Mouse (Mus musculus) hindbrain, embryonic 13.5 days (tissue): ENCODE measurements around the gene Kcnb1. TPM values are rescaled to one million over a fixed set of nuclear protein-coding genes. Genes with fewer than 3 reads are reported as not detected.

Experiments
- ATAC-seq: fragments of 200-750 bp; cut with Nextera tagmentation; 2 replicates; pipeline ENCODE4 v1.8.0; 2017; ENCODE audit warnings: moderate TSS enrichment; ENCODE audit not compliant: low FRiP score
- H3K27ac ChIP-seq: fragments of 300-500 bp; sonication (generic); 2 replicates; pipeline ENCODE4 v1.5.1; 2015; ENCODE audit warnings: inconsistent platforms, mild to moderate bottlenecking, moderate library complexity
- H3K27me3 ChIP-seq: fragments of 300-500 bp; sonication (generic); 2 replicates; pipeline ENCODE4 v1.6.1; 2015; ENCODE audit warnings: mild to moderate bottlenecking, inconsistent platforms
- H3K36me3 ChIP-seq: fragments of 300-500 bp; sonication (generic); 2 replicates; pipeline ENCODE4 v1.6.1; 2015; ENCODE audit warnings: mild to moderate bottlenecking, inconsistent platforms
- H3K4me1 ChIP-seq: fragments of 300-500 bp; sonication (generic); replicated peaks from 2 replicates; pipeline ENCODE4 v1.6.1; 2015; ENCODE audit warnings: inconsistent platforms
- H3K4me2 ChIP-seq: fragments of 300-500 bp; sonication (generic); 2 replicates; pipeline ENCODE4 v1.6.1; 2015; ENCODE audit warnings: inconsistent platforms, mild to moderate bottlenecking, moderate library complexity
- H3K4me3 ChIP-seq: fragments of 300-500 bp; sonication (generic); 2 replicates; pipeline ENCODE4 v1.5.1; 2015; ENCODE audit warnings: mild to moderate bottlenecking, inconsistent platforms
- H3K9ac ChIP-seq: fragments of 300-500 bp; sonication (generic); 2 replicates; pipeline ENCODE4 v1.6.1; 2015; ENCODE audit warnings: mild to moderate bottlenecking, inconsistent platforms
- H3K9me3 ChIP-seq: fragments of 300-500 bp; sonication (generic); 2 replicates; pipeline ENCODE4 v1.6.1; 2016; ENCODE audit warnings: inconsistent platforms
- WGBS: fragments of 180-500 bp; shearing (Covaris S2); methylation state at CpG from one replicate; pipeline ENCODE4 v1.1.7; 2015; 5-methylcytosine and 5-hydroxymethylcytosine counted together
- polyA plus RNA-seq: library from polyadenylated mRNA; unstranded; fragments of >200 nt; fragmentation: Nextera tagmentation; extraction: Ambion mirVana; gene quantifications from 2 replicates; pipeline ENCODE4 v1.2.1, GENCODE M21; 2015

Gene Kcnb1
- polyA plus RNA-seq, 1 experiment from 2014 or later, result 2.2 TPM

DNA sequence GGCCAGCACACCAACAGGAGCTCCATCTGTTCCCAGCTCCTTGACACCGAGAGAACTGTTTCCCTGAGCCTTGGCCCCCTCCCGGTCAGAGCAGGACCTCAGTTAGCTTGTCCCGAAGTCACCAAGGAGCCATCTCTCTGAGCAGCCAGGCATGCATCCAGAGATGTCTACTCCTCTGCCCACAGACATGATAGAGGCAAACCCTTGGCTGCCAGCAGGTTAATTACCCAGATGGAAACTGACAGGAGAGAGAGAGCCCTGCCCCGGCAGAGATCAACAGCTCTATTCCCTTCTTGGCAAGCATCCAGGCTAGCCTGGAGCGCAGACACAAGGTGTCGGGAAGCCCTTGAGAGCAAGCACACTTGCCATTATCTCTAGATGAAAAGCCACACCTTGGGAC lies 119.6 kb downstream of the Kcnb1 start:
- H3K27me3 ChIP-seq, result no peaks in the 10 kb centered on the region
- no peak overlapping the region for H3K4me2 ChIP-seq
- H3K36me3 ChIP-seq, result peaks cover 17% of the 10 kb centered on the region
- 0 out of 2 replicates have a peak overlapping the region, but pooled peaks have one; percentile 14 for H3K27ac ChIP-seq
- no peak overlapping the region for H3K9ac ChIP-seq
- WGBS, result 59% methylated on average over 6 of the region's 6 CpGs
- no peak overlapping the region for H3K4me3 ChIP-seq
- H3K9me3 ChIP-seq, result no peaks in the 10 kb centered on the region
- ATAC-seq, result no peak
- H3K4me1 ChIP-seq, result peaks cover 23% of the 10 kb centered on the region

DNA sequence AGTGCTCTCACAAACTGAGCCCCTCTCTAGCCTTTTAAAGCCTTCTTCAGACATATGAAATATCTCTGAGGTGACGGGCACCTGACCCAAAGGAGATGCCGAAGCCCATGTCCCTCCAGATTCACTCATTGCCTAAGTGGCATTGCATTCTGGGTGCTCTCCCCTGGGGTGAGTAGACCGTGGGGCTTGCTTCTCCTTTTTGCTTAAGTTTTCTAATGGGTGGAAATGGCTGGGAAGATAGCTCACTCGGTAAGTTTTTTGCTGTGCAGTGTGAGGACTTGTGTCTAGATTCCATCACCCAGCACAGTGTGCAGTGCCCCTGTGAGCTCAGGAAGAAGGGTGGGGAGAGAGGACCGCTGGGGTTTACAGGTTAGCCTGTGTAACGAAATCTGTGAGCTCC lies 122.4 kb downstream of the Kcnb1 start:
- Histone ChIP-seq H3K4me2 (no peak overlapping the region), H3K4me1 (peaks cover 32% of the 10 kb centered on the region), H3K9me3 (no peaks in the 10 kb centered on the region), H3K4me3 (no peak overlapping the region), H3K36me3 (peaks cover 25% of the 10 kb centered on the region), H3K27ac (no peak overlapping the region), H3K27me3 (no peaks in the 10 kb centered on the region), H3K9ac (no peak overlapping the region)
- 53% methylated on average over 6 of the region's 6 CpGs for WGBS
- no peak for ATAC-seq

DNA sequence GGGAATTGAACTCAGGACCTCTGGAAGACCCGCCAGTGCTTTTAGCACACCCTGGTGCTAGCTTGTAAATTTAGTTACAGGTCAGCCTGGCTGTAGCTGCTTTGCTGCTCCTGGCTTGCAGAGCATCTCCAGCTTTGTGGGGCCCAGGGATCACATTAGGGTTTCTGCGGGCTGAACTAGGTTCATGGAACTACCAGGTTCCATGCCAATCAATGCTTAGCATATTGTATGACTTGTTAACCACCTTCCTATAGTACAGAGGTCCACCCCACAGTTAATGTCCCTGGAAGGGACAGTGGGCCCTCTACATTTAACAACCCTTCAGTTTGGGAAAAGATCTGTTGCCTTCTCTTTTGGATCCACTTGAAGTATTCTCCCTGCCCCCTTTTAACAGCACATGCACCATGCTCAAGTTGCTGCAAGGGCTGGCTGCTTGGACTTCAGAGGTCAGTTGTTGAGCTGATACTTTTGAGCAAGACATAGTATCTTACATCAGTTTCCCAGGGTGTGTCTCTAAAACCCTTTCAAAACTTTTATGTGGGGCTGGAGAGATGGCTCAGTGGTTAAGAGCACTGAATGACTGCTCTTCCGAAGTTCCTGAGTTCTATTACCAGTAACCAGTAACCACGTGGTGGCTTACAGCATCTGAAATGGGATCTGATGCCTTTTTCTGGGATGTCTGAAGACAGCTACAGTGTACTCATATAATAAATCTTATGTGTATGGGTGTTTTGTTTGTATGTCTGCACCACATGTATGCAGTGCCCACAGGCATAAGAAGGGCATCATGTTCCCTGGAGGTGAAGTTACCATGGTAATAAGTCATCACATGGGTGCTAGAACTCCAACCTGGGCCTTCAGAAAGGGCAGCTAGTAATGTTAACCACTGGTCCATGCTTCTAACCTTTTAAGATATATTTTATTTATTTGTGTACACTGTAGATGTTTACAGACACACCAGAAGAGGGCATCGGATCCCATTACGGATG lies 123.1 kb downstream of the Kcnb1 start:
- peaks cover 25% of the 10 kb centered on the region for H3K36me3 ChIP-seq
- WGBS, result 32% methylated on average over 6 of the region's 6 CpGs
- ATAC-seq, result no peak
- H3K27me3 ChIP-seq, result no peaks in the 10 kb centered on the region
- H3K4me3 ChIP-seq, result no peak overlapping the region
- H3K27ac ChIP-seq, result no peak overlapping the region
- no peak overlapping the region for H3K4me2 ChIP-seq
- H3K4me1 ChIP-seq, result peaks cover 31% of the 10 kb centered on the region
- no peaks in the 10 kb centered on the region for H3K9me3 ChIP-seq
- no peak overlapping the region for H3K9ac ChIP-seq

DNA sequence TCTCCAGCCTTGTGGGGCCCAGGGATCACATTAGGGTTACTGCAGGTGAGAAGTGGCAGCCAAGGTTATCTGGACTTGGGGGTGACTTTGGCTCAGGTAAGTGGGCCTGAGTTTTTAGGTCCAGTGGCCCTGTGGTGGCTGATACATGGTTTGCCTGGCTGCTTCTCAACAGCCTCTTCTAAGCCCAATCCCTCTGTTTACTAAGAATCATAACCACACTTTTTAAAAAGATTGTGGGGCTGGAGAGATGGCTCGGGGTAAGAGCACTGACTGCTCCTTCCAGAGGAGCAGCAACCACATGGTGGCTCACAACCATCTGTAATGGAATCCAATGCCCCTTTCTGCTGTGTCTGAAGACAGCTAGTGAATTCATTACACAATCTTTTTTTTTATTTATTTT lies 123.9 kb downstream of the Kcnb1 start:
- no peak for ATAC-seq
- H3K9ac ChIP-seq, result 0 out of 2 replicates have a peak overlapping the region, but pooled peaks have one; percentile 91
- 55% methylated on average over 1 of the region's 1 CpGs for WGBS
- H3K4me2 ChIP-seq, result peak overlapping the region; percentile 66
- H3K36me3 ChIP-seq, result peaks cover 25% of the 10 kb centered on the region
- H3K9me3 ChIP-seq, result no peaks in the 10 kb centered on the region
- H3K4me3 ChIP-seq, result no peak overlapping the region
- no peaks in the 10 kb centered on the region for H3K27me3 ChIP-seq
- H3K27ac ChIP-seq, result no peak overlapping the region
- peaks cover 35% of the 10 kb centered on the region for H3K4me1 ChIP-seq

DNA sequence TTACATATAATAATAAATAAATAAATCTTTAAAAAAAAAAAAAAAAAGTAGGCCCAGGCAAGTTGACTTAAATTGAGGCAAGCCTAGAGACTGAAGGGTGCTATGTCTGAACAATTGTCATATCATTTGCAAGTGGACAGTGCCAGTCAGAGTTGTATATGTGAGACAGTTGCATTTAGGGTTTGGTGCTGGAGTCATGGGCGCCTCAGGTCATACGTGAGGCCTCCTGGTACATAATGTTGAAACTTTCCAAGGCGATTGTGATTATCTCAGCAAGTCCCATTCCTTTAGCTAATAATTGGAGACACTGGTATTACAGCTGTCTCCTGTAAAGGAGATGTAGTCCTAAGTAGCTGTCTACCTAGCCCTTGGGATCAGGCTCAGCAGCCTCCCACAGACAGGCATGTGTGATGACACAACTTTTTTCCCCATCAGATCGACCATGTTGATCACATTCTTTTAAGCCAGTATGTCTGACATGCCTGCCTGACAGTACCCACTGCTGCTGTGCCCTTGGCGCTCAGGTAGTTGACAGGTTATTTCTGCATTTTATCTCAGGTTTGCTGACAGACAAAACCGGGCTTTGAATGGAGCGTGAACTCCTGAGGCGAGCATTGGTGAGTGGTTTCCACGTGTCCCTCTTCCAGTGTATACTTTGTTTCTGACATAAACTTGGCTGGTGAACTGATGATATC lies 125.2 kb downstream of the Kcnb1 start:
- no peaks in the 10 kb centered on the region for H3K9me3 ChIP-seq
- peak overlapping the region; percentile 85 for H3K4me3 ChIP-seq
- peak overlapping the region; percentile 66 for H3K4me2 ChIP-seq
- peak overlapping the region; percentile 20; the same call in 1 of the 2 replicates for H3K27ac ChIP-seq
- H3K4me1 ChIP-seq, result peaks cover 39% of the 10 kb centered on the region
- peaks cover 28% of the 10 kb centered on the region for H3K36me3 ChIP-seq
- 25% methylated on average over 9 of the region's 9 CpGs for WGBS
- no peak for ATAC-seq
- no peaks in the 10 kb centered on the region for H3K27me3 ChIP-seq
- peak overlapping the region; percentile 91 for H3K9ac ChIP-seq

DNA sequence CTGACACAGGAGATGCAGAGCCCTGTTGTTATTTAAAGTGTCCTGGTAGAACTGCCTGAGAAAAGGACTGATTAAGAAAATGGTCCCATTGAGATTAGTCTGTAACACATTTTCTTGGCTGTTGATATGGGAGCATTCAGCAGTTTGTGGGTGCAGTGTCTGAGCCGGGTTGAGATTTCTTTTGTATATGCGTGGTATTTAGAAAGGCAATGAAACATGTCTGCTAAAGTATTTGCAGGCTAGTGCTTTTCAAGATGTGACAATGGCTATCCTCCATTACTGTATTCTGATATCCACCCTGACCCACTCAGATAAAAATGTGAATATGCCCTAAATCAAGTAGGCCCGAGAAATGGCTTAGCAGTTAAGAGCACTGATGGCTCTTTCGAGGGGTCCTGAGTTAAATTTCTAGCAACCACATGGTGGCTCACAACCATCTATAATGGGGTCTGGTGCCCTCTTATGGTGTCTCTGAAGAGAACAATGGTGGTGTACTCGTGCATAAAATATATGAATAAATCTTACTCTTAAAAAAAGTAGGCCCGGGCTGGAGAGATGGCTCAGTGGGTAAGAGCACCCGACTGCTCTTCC lies 126.0 kb downstream of the Kcnb1 start:
- no peak for ATAC-seq
- Histone ChIP-seq H3K27me3 (no peaks in the 10 kb centered on the region), H3K36me3 (peaks cover 33% of the 10 kb centered on the region), H3K4me3 (peak overlapping the region; percentile 85), H3K4me2 (peak overlapping the region; percentile 66), H3K4me1 (peaks cover 43% of the 10 kb centered on the region), H3K9ac (peak overlapping the region; percentile 91), H3K27ac (peak overlapping the region; percentile 87), H3K9me3 (no peaks in the 10 kb centered on the region)
- WGBS, result under 1% methylated on average over 7 of the region's 7 CpGs

DNA sequence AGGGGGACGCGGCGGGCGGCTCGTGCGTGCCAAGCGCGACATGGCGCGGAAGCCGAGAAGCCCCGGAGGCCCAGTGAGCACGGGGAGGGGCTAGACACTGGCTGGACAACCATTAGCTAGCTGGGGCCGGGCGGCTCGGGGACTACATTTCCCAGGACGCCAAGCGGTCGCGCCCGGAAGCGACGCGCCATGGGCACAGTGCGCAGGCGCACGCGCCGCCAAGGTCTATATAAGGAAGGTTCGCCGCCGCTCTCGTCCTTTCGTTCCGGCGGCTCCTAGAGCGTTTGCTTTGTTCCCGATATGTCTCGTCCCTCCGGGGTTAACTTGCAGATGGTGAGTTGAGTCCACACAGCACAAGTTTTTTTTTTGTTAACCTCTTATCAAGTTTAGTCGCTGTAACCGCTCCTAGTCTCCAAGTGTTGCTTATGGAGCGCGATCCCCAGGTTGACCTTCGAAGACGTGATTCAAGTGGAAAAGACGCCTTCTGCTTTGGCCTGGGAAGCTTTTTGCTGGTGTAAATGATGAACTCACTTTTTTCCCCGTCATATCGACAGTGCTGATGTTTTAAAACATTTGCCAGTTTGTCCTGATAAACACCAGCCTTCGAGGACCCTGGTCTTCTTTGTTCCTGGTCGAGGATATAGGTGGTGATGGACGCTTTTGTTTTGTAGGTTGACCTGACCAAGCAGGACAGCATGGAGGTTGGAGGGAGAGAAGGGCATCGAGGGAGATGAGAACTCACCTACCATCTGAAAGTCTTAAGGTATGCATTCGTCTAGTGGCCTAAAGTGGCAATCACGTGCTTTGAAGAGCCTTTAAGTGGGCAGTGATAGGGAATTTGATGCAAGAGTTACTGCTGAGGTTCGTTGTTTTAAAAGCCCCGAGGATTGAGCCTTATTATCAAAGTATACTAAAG lies 126.7 kb downstream of the Kcnb1 start, which contains the start of gene Znfx1:
Gene Znfx1 (minus strand): TSS at position 51 of the 916 bp plus-strand sequence.
- H3K36me3 ChIP-seq, result peaks cover 37% of the 10 kb centered on the region
- peak within 1 kb of the TSS; percentile 95 for H3K27ac ChIP-seq
- H3K27me3 ChIP-seq, result no peaks in the 10 kb centered on the region
- peak; percentile 94 for ATAC-seq
- peak within 1 kb of the TSS; percentile 85 for H3K4me3 ChIP-seq
- H3K9ac ChIP-seq, result peak within 1 kb of the TSS; percentile 91
- H3K9me3 ChIP-seq, result no peaks in the 10 kb centered on the region
- peaks cover 43% of the 10 kb centered on the region for H3K4me1 ChIP-seq
- under 1% methylated on average over 54 of the region's 57 CpGs for WGBS
- peak within 1 kb of the TSS; percentile 66 for H3K4me2 ChIP-seq

DNA sequence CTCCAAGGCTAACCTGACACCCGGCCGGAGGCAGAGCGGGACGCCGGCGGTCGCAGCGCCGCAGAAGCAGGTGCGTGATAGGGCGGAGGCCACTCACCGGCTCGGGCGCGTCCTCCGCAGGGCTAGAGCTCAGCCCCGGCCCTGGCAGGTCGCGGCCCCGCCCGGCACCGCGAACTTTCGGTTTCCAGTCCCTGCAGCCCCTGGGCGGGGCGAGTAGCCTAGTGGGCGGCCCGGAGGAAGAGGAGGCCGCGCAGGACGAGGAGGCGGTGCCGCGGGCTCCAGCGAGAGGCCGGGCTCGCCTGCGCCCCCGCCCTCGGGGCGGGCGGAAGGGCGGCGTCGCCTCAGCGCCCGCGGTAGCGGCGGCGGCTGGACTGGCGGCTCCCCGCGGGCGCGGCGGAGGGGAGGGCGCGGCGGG lies 127.5 kb downstream of the Kcnb1 start:
- Histone ChIP-seq H3K27me3 (no peaks in the 10 kb centered on the region), H3K4me2 (peak overlapping the region; percentile 66), H3K36me3 (peaks cover 41% of the 10 kb centered on the region), H3K9me3 (no peaks in the 10 kb centered on the region), H3K4me1 (peaks cover 43% of the 10 kb centered on the region), H3K9ac (peak overlapping the region; percentile 91), H3K27ac (peak overlapping the region; percentile 95), H3K4me3 (peak overlapping the region; percentile 85)
- ATAC-seq, result peak; percentile 88
- under 1% methylated on average over 46 of the region's 60 CpGs for WGBS

DNA sequence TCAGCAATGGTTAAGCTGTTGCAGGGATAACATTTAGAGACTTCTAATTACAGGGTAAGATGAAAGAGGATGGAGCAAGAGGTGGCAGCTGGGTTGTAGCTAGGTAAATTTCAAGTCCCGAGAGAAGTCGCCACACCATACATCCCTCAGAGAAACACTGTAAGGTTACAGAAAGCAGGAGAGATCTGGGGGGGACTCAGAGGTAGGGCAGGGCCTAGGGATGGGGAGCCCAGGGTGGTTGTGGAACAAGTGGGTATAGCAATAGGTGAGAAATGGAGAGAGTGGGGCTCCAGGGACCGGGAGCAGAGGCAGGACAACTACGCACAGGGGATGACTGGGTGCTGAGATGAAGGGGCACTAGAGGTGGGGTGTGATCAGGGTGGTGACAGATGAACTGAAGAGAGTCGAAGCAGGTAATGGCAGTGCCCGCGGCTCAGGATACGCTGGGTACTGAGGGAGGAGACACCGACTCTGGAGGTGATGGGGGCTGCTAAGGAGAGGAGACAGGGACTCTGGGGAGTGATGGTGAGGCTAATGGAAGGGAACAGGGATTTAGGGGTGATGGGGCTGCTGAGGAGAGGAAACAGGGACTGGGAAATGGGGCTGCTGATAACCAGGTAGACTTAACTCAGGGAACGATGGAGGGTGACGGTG lies 128.4 kb downstream of the Kcnb1 start:
- H3K27ac ChIP-seq, result no peak overlapping the region
- H3K27me3 ChIP-seq, result no peaks in the 10 kb centered on the region
- no peaks in the 10 kb centered on the region for H3K9me3 ChIP-seq
- H3K9ac ChIP-seq, result peak overlapping the region; percentile 91
- peaks cover 46% of the 10 kb centered on the region for H3K36me3 ChIP-seq
- peaks cover 43% of the 10 kb centered on the region for H3K4me1 ChIP-seq
- ATAC-seq, result no peak
- H3K4me3 ChIP-seq, result peak overlapping the region; percentile 85
- 25% methylated on average over 11 of the region's 11 CpGs for WGBS
- peak overlapping the region; percentile 66 for H3K4me2 ChIP-seq

DNA sequence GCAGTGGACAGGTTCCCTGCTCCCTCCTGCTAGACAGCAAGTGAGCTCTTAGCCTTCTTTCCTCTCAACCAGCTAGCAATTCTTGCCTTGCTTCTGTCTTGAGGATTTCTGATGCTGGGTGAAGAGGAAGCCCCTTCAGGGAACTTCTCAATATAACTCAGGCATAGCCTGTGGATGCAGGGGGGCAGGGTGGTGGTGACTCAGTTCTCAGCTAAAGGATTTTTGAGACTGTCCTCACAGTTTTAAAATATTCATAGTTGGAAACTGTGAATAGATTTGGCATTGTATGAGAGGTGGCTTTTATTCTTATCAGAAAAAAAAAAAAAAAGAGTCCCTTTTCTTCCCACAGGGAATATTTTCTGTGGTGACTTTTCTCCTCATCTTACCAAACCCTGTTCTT lies 129.2 kb downstream of the Kcnb1 start:
- no peak for ATAC-seq
- Histone ChIP-seq H3K4me3 (no peak overlapping the region), H3K4me1 (peaks cover 39% of the 10 kb centered on the region), H3K27ac (no peak overlapping the region), H3K9ac (peak overlapping the region; percentile 55), H3K4me2 (peak overlapping the region; percentile 66; the same call in 1 of the 2 replicates), H3K9me3 (no peaks in the 10 kb centered on the region), H3K36me3 (peaks cover 46% of the 10 kb centered on the region), H3K27me3 (no peaks in the 10 kb centered on the region)

DNA sequence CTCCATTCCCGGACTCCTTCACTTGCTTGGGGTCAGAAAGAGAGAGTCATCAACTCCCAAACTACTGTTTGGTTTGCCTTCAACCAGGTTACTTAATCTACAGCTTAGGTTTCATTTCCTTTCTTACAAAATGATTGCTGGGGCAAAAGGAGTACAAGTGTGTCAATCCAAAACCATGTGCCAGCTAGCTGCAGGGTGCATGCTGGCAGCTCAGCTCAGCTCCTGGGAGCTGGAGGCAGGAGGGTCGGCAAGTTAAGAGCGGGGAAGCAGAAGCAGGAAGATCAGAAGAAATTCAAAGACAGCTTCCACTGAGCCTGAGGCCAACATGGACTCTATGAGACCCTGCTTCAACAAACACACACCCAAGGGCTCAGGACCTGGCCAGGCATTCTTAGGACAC lies 129.6 kb downstream of the Kcnb1 start:
- Histone ChIP-seq H3K4me2 (0 out of 2 replicates have a peak overlapping the region, but pooled peaks have one; percentile 66), H3K27me3 (no peaks in the 10 kb centered on the region), H3K4me1 (peaks cover 35% of the 10 kb centered on the region), H3K9ac (peak overlapping the region; percentile 55), H3K9me3 (no peaks in the 10 kb centered on the region), H3K4me3 (no peak overlapping the region), H3K36me3 (peaks cover 46% of the 10 kb centered on the region), H3K27ac (no peak overlapping the region)
- WGBS, result 70% methylated on average over 3 of the region's 3 CpGs
- no peak for ATAC-seq
